Mouse (Mus musculus): ENCODE measurements at regions not wholly inside any gene's neighbourhood (a gene's known extent, or its start where the extent isn't known, plus 50 kb on each side); places are given as distances from the start of the nearest gene placed in this dataset.

DNA sequence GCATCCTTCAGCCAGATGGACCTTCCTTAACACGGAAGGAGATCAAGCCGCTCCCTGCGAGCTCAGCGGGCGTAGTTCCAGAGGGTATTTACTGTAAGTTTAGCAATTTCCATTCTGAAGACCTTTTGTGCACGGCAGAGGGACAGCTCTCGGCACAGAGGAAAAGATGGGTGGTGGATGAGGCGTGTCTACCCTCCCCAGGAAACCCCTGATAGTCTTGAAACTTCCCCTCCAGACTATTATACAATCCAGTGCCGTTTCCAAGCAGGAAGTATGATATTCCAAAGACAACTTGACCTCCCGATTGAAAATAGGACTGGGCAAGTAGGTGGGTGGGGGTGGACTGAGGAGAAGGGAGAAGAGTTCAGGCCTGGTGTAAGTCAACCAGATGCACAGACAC, 340.4 kb upstream of the Adgrl2 start:
- ATAC-seq (ENCODE audit: insufficient number of reproducible peaks, insufficient read depth, low FRiP score, low TSS enrichment), result no peak
- H3K27ac ChIP-seq, result no peak overlapping the region
- H3K36me3 ChIP-seq, result no peaks in the 10 kb centered on the region
- peaks cover 3% of the 10 kb centered on the region; the same call in 1 of the 2 replicates for H3K4me1 ChIP-seq
- H3K4me3 ChIP-seq, result no peak overlapping the region
- 67% methylated on average over 10 of the region's 10 CpGs for WGBS
- no peak overlapping the region for H3K9ac ChIP-seq
- H3K27me3 ChIP-seq, result peaks cover 8% of the 10 kb centered on the region; the same call in 1 of the 2 replicates
- H3K4me2 ChIP-seq (replicated peaks), result no peak overlapping the region
- no peaks in the 10 kb centered on the region for H3K9me3 ChIP-seq

DNA sequence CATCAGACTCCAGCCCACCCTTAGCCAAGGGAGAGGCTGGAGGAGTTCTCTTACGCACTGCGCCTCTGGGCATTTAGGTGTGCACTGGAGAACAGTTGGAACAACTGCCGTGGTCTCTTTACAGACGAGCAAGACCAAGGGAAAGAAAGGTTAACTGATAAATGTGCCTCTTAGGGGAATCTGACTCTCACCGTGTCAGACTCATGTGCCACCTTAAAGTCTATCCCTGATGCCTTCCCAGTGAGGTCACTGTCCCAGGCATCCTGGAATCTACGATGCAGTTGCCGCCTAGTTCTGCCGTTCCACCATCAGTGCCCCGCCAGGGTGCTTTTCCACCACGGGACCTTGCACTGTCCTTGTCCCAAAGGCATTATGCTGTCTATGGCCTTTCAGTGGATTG, 339.7 kb upstream of the Adgrl2 start:
- H3K4me3 ChIP-seq, result no peak overlapping the region
- peaks cover 8% of the 10 kb centered on the region; the same call in 1 of the 2 replicates for H3K27me3 ChIP-seq
- 86% methylated on average over 10 of the region's 10 CpGs for WGBS
- H3K9ac ChIP-seq, result no peak overlapping the region
- no peak for ATAC-seq (ENCODE audit: insufficient number of reproducible peaks, insufficient read depth, low FRiP score, low TSS enrichment)
- H3K27ac ChIP-seq, result no peak overlapping the region
- no peaks in the 10 kb centered on the region for H3K36me3 ChIP-seq
- no peak overlapping the region for H3K4me2 ChIP-seq (replicated peaks)
- peaks cover 3% of the 10 kb centered on the region; the same call in 1 of the 2 replicates for H3K4me1 ChIP-seq
- no peaks in the 10 kb centered on the region for H3K9me3 ChIP-seq

DNA sequence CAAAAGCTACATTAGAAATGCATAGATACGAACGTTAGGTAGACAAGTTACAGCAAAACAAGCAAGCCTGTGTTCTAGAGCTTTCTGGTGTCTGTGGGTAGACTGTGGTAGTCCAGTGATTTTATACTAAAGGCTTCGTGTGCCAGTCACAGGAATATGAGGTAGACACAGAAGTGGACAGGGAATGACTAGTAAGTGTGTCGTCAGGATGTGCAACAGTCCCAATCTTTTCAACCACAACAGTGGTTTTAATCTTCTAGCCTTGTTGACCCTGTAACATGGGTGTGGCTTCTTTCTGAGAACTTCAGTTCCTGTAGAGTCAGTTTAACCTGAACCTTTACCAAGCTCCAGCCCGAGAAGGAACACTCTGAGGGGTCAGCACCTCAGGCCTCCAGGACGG, 339.3 kb upstream of the Adgrl2 start:
- H3K4me2 ChIP-seq (replicated peaks), result no peak overlapping the region
- H3K9ac ChIP-seq, result no peak overlapping the region
- 83% methylated on average over 6 of the region's 6 CpGs for WGBS
- H3K36me3 ChIP-seq, result no peaks in the 10 kb centered on the region
- H3K27ac ChIP-seq, result no peak overlapping the region
- peaks cover 8% of the 10 kb centered on the region; the same call in 1 of the 2 replicates for H3K27me3 ChIP-seq
- peaks cover 3% of the 10 kb centered on the region; the same call in 1 of the 2 replicates for H3K4me1 ChIP-seq
- H3K9me3 ChIP-seq, result no peaks in the 10 kb centered on the region
- no peak for ATAC-seq (ENCODE audit: insufficient number of reproducible peaks, insufficient read depth, low FRiP score, low TSS enrichment)
- no peak overlapping the region for H3K4me3 ChIP-seq

DNA sequence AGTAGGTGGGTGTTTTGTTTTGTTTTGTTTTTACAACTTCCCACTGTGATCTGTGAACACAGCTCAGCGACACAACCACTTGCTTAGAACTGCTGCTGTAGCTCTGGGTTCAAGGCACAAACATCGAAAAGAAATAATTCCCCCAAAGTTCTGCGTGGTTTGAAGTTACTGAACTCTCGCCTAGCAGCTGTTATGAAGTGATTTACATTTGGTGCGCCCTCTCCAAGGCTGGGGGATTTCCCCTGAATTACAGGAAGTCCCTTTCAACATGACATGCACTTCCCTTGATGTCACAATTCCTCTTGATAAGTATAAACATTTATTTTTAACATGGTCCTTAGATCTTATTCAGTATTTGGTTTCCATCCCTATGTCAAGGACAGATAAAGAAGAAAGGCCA, 336.3 kb upstream of the Adgrl2 start:
- Histone ChIP-seq H3K4me1 (no peaks in the 10 kb centered on the region), H3K9me3 (no peaks in the 10 kb centered on the region), H3K27ac (no peak overlapping the region), H3K27me3 (no peaks in the 10 kb centered on the region), H3K9ac (no peak overlapping the region), H3K4me2 (replicated peaks) (no peak overlapping the region), H3K4me3 (no peak overlapping the region), H3K36me3 (no peaks in the 10 kb centered on the region)
- WGBS, result 53% methylated on average over 5 of the region's 5 CpGs
- ATAC-seq (ENCODE audit: insufficient number of reproducible peaks, insufficient read depth, low FRiP score, low TSS enrichment), result no peak

DNA sequence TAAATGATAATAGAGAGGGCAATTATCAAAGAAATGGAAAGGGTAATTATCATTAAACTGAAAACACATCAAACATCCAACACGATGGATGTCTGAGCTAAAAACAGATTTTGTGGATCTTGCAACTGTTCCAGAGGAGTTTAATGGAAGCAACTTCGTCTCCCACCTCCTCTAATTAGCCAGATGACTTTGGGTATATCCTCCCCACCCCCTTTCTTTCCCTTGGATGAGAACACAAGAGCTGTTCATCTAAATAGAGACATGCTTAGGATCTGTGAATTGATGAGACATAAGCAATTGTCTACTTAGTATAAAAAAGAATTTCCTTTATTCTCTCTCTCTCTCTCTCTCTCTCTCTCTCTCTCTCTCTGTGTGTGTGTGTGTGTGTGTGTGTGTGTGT, 333.7 kb upstream of the Adgrl2 start:
- Histone ChIP-seq H3K27me3 (no peaks in the 10 kb centered on the region), H3K9ac (no peak overlapping the region), H3K4me1 (no peaks in the 10 kb centered on the region), H3K27ac (no peak overlapping the region), H3K9me3 (no peaks in the 10 kb centered on the region), H3K4me3 (no peak overlapping the region), H3K36me3 (no peaks in the 10 kb centered on the region), H3K4me2 (replicated peaks) (no peak overlapping the region)
- ATAC-seq (ENCODE audit: insufficient number of reproducible peaks, insufficient read depth, low FRiP score, low TSS enrichment), result no peak
- WGBS, result 79% methylated on average over 2 of the region's 2 CpGs

DNA sequence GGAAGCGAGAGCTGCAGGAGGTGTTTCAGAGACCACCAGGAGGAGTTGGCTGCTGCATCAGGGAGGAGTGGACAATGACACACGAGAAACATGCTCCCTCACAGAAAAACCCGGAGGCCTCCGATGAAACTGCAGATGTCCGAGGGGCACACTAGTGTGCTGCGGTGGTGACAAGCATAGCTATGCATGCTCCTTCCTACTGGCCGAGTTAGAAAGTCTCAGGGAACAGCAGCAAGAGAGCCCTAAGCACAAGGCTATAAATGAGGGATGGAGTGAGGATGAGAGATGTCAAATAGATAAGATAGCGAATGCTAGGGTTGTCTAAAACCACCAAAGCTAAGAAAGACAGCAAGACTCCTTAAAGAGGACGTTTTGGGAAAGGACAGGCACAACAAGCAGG, 328.4 kb upstream of the Adgrl2 start:
- Histone ChIP-seq H3K27ac (no peak overlapping the region), H3K9me3 (no peaks in the 10 kb centered on the region), H3K27me3 (no peaks in the 10 kb centered on the region), H3K9ac (no peak overlapping the region), H3K36me3 (no peaks in the 10 kb centered on the region), H3K4me1 (no peaks in the 10 kb centered on the region), H3K4me2 (replicated peaks) (no peak overlapping the region), H3K4me3 (no peak overlapping the region)
- ATAC-seq (ENCODE audit: insufficient number of reproducible peaks, insufficient read depth, low FRiP score, low TSS enrichment), result no peak
- 69% methylated on average over 9 of the region's 9 CpGs for WGBS

DNA sequence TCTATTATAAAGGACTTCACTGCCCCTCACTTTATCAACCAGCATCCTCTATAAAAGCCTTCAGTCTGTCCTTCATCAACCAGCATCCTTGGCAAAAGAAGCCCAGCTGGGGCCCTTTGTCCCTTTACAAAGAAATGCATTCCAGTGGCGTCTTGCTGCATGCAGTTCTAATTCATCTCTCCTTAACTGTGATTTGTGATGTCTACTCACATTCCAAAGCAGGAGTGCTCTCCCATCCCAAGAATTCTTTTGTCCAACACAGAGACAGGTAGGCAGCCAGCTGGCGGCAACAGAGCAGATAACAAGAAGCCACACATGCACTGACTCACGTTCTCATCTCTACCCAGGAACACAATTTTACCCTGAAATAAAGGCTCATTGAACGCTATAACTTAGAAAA, 323.9 kb upstream of the Adgrl2 start:
- Histone ChIP-seq H3K9ac (no peak overlapping the region), H3K27ac (no peak overlapping the region), H3K9me3 (no peaks in the 10 kb centered on the region), H3K4me2 (replicated peaks) (no peak overlapping the region), H3K36me3 (no peaks in the 10 kb centered on the region), H3K4me1 (no peaks in the 10 kb centered on the region), H3K4me3 (no peak overlapping the region), H3K27me3 (no peaks in the 10 kb centered on the region)
- no peak for ATAC-seq (ENCODE audit: insufficient number of reproducible peaks, insufficient read depth, low FRiP score, low TSS enrichment)
- 48% methylated on average over 4 of the region's 4 CpGs for WGBS

DNA sequence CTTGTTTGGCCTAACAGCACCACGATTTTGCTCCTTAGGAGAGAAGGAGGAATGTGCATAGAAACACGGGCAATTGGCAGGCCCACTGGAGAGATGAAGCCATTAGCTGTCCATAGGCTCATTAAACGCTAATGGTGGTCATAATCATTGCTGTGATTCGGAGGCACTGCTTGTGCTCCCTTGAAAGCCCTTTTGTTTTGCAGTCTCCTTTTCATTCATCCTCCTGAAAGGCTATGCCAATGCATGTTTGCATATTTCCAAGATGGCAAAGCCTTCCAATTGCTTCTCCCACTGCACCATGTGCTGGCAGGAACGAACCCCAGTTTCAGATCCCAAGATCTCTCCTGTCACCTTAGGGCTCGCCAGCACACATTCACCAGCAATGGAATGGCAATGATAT, 322.9 kb upstream of the Adgrl2 start:
- WGBS, result 81% methylated on average over 6 of the region's 6 CpGs

DNA sequence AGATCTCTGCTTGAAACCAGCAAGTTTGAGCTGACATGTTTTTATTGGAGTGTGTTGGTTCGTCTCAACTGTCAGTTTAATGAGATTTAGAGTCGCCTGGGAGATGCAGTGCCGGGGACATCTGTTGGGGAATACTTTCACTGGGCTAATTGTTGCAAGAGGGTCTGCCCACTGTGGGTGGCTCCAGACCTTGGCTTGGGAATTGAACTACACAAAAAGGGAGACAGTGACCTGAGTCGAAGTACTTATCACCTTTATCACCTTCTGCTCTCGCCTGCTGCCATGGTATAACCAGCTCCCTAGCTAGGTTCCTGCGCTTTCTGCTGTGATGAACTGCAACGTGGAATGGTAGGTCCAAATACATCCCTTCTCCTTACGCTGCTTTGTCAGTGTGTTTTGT, 321.2 kb upstream of the Adgrl2 start:
- no peaks in the 10 kb centered on the region for H3K36me3 ChIP-seq
- ATAC-seq (ENCODE audit: insufficient number of reproducible peaks, insufficient read depth, low FRiP score, low TSS enrichment), result no peak
- no peak overlapping the region for H3K27ac ChIP-seq

More for the DNA sequence above, 322.9 kb upstream of the Adgrl2 start:
- Histone ChIP-seq H3K27me3 (no peaks in the 10 kb centered on the region), H3K4me1 (no peaks in the 10 kb centered on the region), H3K4me2 (replicated peaks) (no peak overlapping the region), H3K9me3 (no peaks in the 10 kb centered on the region), H3K27ac (no peak overlapping the region), H3K9ac (no peak overlapping the region), H3K36me3 (no peaks in the 10 kb centered on the region), H3K4me3 (no peak overlapping the region)
- no peak for ATAC-seq (ENCODE audit: insufficient number of reproducible peaks, insufficient read depth, low FRiP score, low TSS enrichment)

DNA sequence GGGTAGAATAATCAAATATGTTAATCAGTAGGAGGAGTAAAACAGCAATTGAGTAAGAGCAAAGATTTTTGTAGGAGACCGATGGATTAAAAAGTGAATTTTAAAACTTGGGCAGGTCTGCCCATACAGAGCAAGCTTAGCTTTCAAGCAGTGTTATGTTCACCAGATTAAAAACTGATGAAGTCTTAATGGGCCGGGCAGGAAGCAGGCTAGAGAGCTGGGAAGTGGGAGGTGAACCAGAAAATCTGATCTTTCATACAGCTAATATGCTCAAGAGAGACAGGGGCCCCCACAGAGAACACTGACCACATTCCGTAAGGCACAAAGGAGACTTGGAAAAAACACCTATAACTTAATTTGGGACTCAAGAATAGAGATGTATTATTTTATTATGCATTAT, 316.4 kb upstream of the Adgrl2 start:
- Histone ChIP-seq H3K4me3 (no peak overlapping the region), H3K4me1 (peaks cover 8% of the 10 kb centered on the region), H3K9me3 (no peaks in the 10 kb centered on the region), H3K9ac (no peak overlapping the region), H3K4me2 (replicated peaks) (no peak overlapping the region), H3K36me3 (no peaks in the 10 kb centered on the region), H3K27ac (no peak overlapping the region), H3K27me3 (no peaks in the 10 kb centered on the region)
- ATAC-seq (ENCODE audit: insufficient number of reproducible peaks, insufficient read depth, low FRiP score, low TSS enrichment), result no peak
- WGBS, result 46% methylated on average over 3 of the region's 3 CpGs

More for the DNA sequence above, 321.2 kb upstream of the Adgrl2 start:
- Histone ChIP-seq H3K9ac (no peak overlapping the region), H3K27me3 (no peaks in the 10 kb centered on the region), H3K9me3 (no peaks in the 10 kb centered on the region), H3K4me3 (no peak overlapping the region), H3K4me2 (replicated peaks) (no peak overlapping the region), H3K4me1 (no peaks in the 10 kb centered on the region)
- WGBS, result 79% methylated on average over 8 of the region's 8 CpGs

DNA sequence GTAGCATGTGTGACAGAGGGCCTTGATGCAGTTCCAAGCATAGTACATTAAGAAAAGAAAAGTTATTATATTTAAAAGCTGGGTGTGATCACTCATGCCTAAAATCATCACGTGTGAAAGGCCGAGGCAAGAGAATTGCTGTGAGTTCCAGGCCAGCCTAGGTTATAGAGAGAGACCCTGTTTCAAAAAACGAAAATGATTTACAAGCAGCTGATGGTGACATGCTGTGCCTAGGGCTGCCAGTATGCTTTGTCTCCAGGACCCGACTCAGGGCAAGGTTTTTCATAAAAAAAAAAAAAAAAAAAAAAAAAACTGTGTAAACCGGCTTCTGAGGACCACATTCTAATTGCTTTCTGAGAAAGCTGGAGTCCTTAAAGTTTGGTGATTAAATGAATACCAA, 315.9 kb upstream of the Adgrl2 start:
- H3K36me3 ChIP-seq, result no peaks in the 10 kb centered on the region
- no peak overlapping the region for H3K27ac ChIP-seq
- H3K9ac ChIP-seq, result no peak overlapping the region
- H3K4me1 ChIP-seq, result peaks cover 8% of the 10 kb centered on the region
- no peak overlapping the region for H3K4me3 ChIP-seq
- WGBS, result 43% methylated on average over 5 of the region's 5 CpGs
- H3K27me3 ChIP-seq, result no peaks in the 10 kb centered on the region
- H3K4me2 ChIP-seq (replicated peaks), result no peak overlapping the region
- no peak for ATAC-seq (ENCODE audit: insufficient number of reproducible peaks, insufficient read depth, low FRiP score, low TSS enrichment)
- H3K9me3 ChIP-seq, result no peaks in the 10 kb centered on the region

DNA sequence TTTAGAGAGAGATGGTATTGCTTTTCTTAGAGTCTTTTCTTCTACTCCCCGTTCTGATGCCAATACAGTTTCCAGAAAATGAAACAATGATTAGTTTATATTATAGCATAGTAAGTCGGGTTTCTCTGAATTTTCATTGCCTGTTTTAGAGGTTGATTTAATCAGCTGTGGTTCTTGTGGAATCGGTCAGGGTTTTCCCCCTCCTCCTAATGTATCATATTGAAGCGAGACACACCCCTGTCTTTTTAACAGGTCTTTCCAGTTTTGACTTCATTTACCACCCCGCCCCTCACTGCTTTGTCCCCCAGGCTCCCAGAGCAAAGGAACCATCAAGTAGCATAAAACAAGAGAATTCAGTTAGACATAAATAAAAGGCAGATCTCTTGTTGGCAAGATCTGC, 315.1 kb upstream of the Adgrl2 start:
- Histone ChIP-seq H3K27ac (no peak overlapping the region), H3K4me3 (no peak overlapping the region), H3K27me3 (no peaks in the 10 kb centered on the region), H3K9me3 (no peaks in the 10 kb centered on the region), H3K4me2 (replicated peaks) (no peak overlapping the region), H3K9ac (no peak overlapping the region), H3K4me1 (peaks cover 8% of the 10 kb centered on the region), H3K36me3 (no peaks in the 10 kb centered on the region)
- WGBS, result 46% methylated on average over 5 of the region's 5 CpGs
- no peak for ATAC-seq (ENCODE audit: insufficient number of reproducible peaks, insufficient read depth, low FRiP score, low TSS enrichment)

DNA sequence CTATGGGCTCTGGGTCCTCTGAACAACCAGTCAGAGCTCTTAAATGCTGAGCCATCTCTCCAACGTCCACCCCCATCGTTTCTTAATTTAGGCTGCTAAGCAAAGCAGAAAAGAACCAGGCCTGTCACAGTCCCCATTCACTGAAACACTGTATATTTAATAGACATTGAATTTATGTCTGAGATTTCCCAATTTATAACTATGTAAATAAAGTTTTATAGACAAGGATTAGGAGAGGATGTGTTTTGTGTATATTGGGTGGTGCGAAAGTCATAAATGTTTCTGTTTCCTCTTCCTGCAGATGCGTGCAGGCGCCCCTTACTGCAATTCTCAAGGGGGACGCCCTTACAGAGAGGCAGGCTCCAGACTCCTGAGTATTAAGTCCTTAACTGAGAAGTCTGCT, 314.7 kb upstream of the Adgrl2 start:
- no peak overlapping the region for H3K9ac ChIP-seq
- no peak overlapping the region for H3K4me2 ChIP-seq (replicated peaks)
- H3K27ac ChIP-seq, result no peak overlapping the region
- H3K4me1 ChIP-seq, result peaks cover 8% of the 10 kb centered on the region
- no peaks in the 10 kb centered on the region for H3K9me3 ChIP-seq
- H3K4me3 ChIP-seq, result no peak overlapping the region
- 59% methylated on average over 6 of the region's 6 CpGs for WGBS
- no peak for ATAC-seq (ENCODE audit: insufficient number of reproducible peaks, insufficient read depth, low FRiP score, low TSS enrichment)
- no peaks in the 10 kb centered on the region for H3K27me3 ChIP-seq
- H3K36me3 ChIP-seq, result no peaks in the 10 kb centered on the region
